Mouse (Mus musculus): ENCODE results near the gene Gabarapl2. TPM values are rescaled to one million over a fixed set of nuclear protein-coding genes. Genes with fewer than 3 reads are reported as not detected.

Gabarapl2 gene
- total RNA-seq, 2 experiments from 2014 or later, result 206 to 213 TPM

- intact Hi-C loops (cut with DNase I), result no loop called here
- DNase-seq (ENCODE audit: extremely low spot score in 1 of 2, low spot score in 2 of 2), result no peak
Observed at GRCm38 (mm10) chr8:111961330-111961729, 20.8 kb downstream of the Gabarapl2 start.

GRCm38 (mm10) chr8:111962589-111962988, 22.1 kb downstream of the Gabarapl2 start:
- intact Hi-C loops (cut with DNase I), result no loop called here
- no peak for DNase-seq (ENCODE audit: extremely low spot score in 1 of 2, low spot score in 2 of 2)

DNA sequence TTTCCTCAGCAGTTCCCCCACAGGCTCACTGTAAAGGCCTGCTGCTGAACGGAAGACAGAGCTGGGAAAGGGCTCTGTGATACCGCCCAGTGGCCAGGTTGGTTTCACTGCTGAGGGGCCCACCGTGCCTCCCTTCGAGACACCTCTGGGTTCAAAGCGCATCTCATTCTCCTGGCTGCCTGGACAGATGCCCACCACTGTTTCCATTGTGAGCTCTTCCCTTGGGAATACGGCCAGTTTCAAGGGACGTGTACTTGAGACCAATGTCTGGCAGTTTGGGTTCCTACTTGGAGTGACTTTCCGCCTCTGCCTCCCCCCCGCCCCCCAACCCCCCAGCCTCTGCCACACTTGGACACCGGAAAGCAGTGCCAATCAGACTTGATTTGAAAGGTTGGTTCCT, 22.6 kb downstream of the Gabarapl2 start:
- no peak for DNase-seq (ENCODE audit: extremely low spot score in 1 of 2, low spot score in 2 of 2)
- intact Hi-C loops (cut with DNase I), result no loop called here

DNA sequence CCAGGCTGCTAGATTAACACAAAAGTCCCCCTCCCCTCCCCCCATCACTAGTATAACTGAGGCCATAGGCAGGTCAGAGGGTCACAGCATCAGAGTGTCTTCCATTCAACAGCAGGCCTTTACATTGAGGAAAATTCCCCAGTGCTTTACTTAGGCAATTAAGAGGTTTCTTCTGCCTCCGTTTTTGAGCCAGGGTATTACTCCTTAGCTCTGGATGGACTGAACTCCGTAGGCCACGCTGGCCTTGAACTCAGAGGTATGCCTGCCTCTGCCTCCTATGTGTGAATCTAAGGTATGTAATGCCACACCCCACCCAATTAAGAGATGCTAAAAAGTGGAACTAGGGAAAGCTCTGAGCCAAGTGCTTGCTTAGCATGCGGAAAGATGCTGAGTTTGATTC, 23.0 kb downstream of the Gabarapl2 start:
- no peak for DNase-seq (ENCODE audit: extremely low spot score in 1 of 2, low spot score in 2 of 2)
- intact Hi-C loops (cut with DNase I), result no loop called here

DNA sequence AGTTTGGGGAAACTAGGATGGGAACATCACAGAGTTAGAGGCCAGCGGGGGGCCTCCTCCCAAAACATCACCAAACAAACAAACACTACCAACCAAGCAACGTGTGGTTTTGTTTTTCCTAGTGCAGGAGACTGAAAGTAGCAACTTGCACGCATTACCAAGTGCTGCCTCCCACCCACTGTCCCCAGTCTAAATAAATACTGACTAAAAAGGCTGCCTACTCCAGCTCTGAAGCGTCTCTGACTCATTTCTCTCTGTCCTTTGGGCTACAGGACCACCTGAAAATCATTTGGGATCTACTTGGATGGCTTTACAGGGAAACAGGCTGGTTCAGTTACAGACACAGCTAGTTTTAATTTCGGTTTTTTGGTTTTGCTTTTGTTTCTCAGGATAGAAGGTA, 23.8 kb downstream of the Gabarapl2 start:
- no peak for DNase-seq (ENCODE audit: extremely low spot score in 1 of 2, low spot score in 2 of 2)

GRCm38 (mm10) chr8:111964849-111965561, 24.5 kb downstream of the Gabarapl2 start:
- intact Hi-C loops (cut with DNase I), result no loop called here
- no peak for DNase-seq (ENCODE audit: extremely low spot score in 1 of 2, low spot score in 2 of 2)

More for the DNA sequence above, 23.8 kb downstream of the Gabarapl2 start:
- intact Hi-C loops (cut with DNase I), result no loop called here

- no peak for DNase-seq (ENCODE audit: extremely low spot score in 1 of 2, low spot score in 2 of 2)
- intact Hi-C loops (cut with DNase I), result no loop called here
Observed at GRCm38 (mm10) chr8:111967246-111967870, 26.9 kb downstream of the Gabarapl2 start.

DNA sequence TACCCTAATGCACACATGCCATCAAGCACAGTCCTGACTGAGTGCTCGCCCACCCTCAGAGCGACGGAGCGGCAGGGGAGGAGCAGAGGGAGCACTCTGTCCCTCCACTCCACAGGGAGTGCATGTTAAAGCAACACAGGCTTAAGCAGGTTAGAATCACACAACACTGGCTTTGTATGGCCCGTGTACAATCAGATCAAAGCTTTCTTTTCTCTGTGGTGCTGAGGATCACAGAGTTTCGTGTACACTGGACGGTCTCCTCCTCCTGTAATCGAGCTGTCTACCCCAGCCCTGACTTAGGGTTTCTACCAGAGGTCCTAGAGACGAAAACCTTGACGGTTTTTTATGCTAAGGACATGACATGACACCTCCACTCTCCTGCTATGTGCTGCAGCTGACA, 28.0 kb downstream of the Gabarapl2 start:
- intact Hi-C loops (cut with DNase I), result no loop called here
- no peak for DNase-seq (ENCODE audit: extremely low spot score in 1 of 2, low spot score in 2 of 2)

- DNase-seq (ENCODE audit: extremely low spot score in 1 of 2, low spot score in 2 of 2), result no peak
- intact Hi-C loops (cut with DNase I), result no loop called here
Observed at GRCm38 (mm10) chr8:111968991-111969390, 28.5 kb downstream of the Gabarapl2 start.

- intact Hi-C loops (cut with DNase I), result no loop called here
- no peak for DNase-seq (ENCODE audit: extremely low spot score in 1 of 2, low spot score in 2 of 2)
Observed at GRCm38 (mm10) chr8:111974138-111974537, 33.6 kb downstream of the Gabarapl2 start.

DNA sequence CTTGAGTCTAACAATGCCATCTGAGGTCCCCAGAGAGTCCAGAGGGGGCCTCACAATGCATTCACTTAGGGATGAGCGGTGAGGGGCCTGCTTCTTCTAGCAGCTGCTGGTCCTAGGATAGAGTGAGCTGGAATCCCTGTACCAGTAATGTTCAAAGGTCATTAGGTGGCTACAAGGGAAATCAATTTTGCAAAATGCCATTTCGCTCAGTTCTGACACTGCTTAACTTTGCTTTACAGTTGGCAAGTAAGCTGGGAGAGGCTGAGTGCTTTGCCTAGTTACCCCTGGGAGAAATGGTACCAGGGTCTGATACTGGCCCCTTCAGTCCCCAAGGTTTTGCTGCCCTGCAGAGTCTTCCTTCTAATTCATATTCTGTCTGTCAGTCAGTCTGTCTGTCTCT, 35.2 kb downstream of the Gabarapl2 start:
- DNase-seq (ENCODE audit: extremely low spot score in 1 of 2, low spot score in 2 of 2), result no peak
- intact Hi-C loops (cut with DNase I), result no loop called here

- no peak for DNase-seq (ENCODE audit: extremely low spot score in 1 of 2, low spot score in 2 of 2)
- intact Hi-C loops (cut with DNase I), result no loop called here
Observed at GRCm38 (mm10) chr8:111976326-111976725, 35.8 kb downstream of the Gabarapl2 start.

GRCm38 (mm10) chr8:111978147-111978546, 37.6 kb downstream of the Gabarapl2 start:
- no peak for DNase-seq (ENCODE audit: extremely low spot score in 1 of 2, low spot score in 2 of 2)

GRCm38 (mm10) chr8:111982116-111982515, 41.6 kb downstream of the Gabarapl2 start:
- no peak for DNase-seq (ENCODE audit: extremely low spot score in 1 of 2, low spot score in 2 of 2)
- intact Hi-C loops (cut with DNase I), result loop anchor here (10.0 kb wide), 1 partner anchor 97 kb away; no protein-coding TSS in a partner anchor

More at GRCm38 (mm10) chr8:111978147-111978546, 37.6 kb downstream of the Gabarapl2 start:
- intact Hi-C loops (cut with DNase I), result no loop called here

GRCm38 (mm10) chr8:111984511-111984910, 44.0 kb downstream of the Gabarapl2 start:
- intact Hi-C loops (cut with DNase I), result loop anchor here (10.0 kb wide), 1 partner anchor 100 kb away; no protein-coding TSS in a partner anchor
- DNase-seq (ENCODE audit: extremely low spot score in 1 of 2, low spot score in 2 of 2), result no peak

DNA sequence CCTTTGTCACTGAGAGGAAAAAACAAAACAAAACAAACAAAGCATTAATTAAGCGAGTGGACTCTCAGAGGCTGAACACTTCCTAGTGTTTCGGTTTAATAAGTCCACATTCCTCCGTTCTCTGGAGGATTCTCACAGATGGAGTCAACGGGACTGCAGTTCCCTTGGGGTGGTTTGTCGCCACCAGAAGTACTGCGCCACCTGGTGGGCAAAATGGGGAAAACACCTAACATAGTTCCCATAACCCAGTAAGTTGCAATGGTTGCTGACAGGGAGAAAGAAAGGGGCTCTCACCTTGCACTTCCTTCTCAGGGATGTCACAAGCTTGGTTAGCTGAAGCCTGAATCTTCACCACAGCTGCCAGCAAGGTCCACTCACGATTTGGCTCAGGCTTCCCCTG, 49.4 kb downstream of the Gabarapl2 start:
- intact Hi-C loops (cut with DNase I), result loop anchor here (5.0 to 10.0 kb wide), 2 partner anchors 48 to 105 kb away; partner anchors contain the start of gene Gabarapl2
- peak; percentile 37 to 77 for DNase-seq (ENCODE audit: extremely low spot score in 1 of 2, low spot score in 2 of 2)

DNA sequence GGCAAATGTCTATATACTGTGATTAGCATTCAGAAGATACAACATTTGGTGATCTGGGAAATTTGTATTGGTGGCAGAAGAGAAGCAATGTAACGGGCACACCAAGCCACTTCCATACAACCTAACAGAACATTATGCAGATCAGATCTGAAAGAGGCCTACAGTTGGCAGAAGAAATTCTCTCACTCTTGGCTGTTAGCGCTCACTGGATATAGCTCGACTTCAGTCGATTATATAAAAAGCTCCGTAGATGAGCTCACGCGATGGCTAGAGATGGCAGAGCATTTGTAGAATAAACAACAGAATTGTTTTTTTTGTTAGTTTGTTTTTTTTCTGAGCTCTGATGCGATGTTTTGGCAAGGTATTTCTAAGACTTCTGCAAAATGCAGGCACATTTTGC, 50.8 kb downstream of the Gabarapl2 start:
- no peak for DNase-seq (ENCODE audit: extremely low spot score in 1 of 2, low spot score in 2 of 2)
- intact Hi-C loops (cut with DNase I), result loop anchor here (5.0 kb wide), 1 partner anchor 49 kb away; the partner anchor contains the start of gene Gabarapl2

GRCm38 (mm10) chr8:111992013-111992702, 51.7 kb downstream of the Gabarapl2 start, which contains the start of gene Adat1:
Adat1 (minus strand) TSS chr8:111992302.
- DNase-seq (ENCODE audit: extremely low spot score in 1 of 2, low spot score in 2 of 2), result peak; percentile 86 to 92
- intact Hi-C loops (cut with DNase I), result loop anchor here (5.0 kb wide), 1 partner anchor 50 kb away; the partner anchor contains the start of gene Gabarapl2

DNA sequence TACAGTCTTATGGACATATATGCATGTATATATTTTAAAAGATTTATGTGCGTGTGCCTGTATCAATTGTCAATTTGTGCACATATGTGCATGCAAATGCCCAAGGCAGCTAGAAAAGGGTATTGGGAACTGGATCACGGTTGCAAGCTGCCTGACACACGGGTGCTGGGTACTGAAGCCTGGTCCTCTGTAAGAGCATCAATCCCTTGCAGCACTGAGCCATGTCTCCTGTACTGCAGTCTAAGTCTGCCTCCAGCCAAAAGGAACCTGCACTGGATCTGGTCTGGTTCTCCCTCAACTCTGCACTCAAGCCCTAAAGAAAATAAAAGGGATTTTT, 52.2 kb downstream of the Gabarapl2 start:
- intact Hi-C loops (cut with DNase I), result loop anchor here (5.0 kb wide), 1 partner anchor 50 kb away; the partner anchor contains the start of gene Gabarapl2
- no peak for DNase-seq (ENCODE audit: extremely low spot score in 1 of 2, low spot score in 2 of 2)

Measured in left cerebral cortex, postnatal 10 days (tissue).